Mouse (Mus musculus): Measurements from ENCODE around the gene Tuba1a.
"Not testable (repeated sequence)": the region's sequence is repeated elsewhere in the genome, so short reads cannot be mapped to it uniquely, and the experiment has no call there.

The Tuba1a gene

DNA sequence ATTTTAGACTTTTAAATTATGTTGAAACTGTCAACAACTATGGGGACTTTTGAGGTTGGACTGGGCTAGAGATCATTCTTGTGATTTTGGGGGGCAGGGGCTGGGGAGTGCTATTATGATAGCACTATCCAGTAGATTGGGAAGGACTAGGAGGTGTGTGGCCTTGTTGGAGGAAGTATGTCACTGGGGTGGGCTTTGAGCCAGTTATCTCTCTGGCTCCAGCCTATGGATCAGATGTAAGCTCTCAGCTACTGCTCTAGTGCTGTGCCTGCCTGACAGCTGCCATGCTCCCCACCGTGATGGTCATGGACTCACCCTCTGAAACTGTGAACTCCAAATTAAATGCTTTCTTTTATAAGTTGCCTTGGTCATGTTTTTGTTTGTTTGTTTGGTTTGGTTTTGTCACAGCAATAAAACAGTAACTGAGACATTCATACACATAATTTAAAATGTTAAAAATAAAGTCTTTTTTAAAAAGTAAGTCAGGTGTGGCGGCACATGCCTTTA is 30.4 kb downstream of the Tuba1a start:
- no peak for DNase-seq

DNA sequence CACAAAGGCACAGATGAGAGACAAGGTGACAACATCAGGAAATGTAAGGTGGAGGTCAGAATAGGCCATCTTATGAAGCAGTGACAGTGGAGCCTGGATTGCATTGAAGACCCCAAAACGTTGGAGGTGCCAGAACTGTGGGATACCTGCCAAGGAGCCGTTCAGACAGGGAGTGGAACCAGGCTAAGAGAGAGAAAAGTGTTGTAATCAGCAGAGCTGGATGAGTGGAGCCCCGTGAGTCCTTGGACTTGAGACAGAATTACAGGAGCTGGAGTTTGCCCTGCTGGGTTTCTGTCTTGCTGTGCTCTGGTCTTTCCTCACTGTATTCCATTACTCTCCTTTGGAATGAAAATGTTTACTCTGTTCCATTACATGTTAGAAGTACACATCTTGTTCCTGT is 30.9 kb downstream of the Tuba1a start:
- DNase-seq = no peak

DNA sequence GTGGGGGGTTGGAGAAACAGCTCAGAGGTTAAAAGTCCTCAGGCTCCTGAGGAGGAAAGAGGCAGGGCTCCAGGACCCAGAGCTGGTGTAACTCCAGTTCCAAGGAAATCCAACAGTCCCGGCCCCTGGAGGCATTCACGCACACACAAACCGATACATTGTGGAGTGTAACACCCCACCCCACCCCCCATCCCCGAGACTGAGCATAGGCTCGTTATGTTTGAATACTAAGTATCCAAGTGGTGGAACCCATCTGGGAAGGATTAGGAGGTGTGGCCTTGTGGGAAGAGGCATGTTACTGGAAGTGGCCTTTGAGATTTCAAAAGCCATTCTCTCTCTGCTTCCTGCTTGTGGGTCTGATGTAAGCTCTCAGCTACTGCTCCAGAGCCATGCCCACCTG is 32.0 kb downstream of the Tuba1a start:
- no peak for DNase-seq

DNA sequence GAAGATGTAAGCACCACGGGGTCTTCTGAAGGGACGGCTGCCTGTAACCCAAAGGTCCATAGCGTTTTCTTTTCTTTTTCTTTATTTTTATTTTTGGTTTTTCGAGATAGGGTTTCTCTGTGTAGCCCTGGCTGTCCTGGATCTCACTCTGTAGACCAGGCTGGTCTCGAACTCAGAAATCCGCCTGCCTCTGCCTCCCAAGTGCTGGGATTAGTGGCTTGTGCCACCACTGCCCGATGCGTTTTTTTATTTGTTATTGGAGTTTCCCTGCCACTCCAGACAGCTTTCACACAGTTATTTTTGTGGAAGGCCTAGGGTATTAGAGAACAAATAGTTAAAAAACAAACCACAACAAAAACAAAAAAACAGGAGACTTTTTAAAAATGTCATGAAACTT is 35.0 kb downstream of the Tuba1a start:
- not testable (repeated sequence) for DNase-seq

DNA sequence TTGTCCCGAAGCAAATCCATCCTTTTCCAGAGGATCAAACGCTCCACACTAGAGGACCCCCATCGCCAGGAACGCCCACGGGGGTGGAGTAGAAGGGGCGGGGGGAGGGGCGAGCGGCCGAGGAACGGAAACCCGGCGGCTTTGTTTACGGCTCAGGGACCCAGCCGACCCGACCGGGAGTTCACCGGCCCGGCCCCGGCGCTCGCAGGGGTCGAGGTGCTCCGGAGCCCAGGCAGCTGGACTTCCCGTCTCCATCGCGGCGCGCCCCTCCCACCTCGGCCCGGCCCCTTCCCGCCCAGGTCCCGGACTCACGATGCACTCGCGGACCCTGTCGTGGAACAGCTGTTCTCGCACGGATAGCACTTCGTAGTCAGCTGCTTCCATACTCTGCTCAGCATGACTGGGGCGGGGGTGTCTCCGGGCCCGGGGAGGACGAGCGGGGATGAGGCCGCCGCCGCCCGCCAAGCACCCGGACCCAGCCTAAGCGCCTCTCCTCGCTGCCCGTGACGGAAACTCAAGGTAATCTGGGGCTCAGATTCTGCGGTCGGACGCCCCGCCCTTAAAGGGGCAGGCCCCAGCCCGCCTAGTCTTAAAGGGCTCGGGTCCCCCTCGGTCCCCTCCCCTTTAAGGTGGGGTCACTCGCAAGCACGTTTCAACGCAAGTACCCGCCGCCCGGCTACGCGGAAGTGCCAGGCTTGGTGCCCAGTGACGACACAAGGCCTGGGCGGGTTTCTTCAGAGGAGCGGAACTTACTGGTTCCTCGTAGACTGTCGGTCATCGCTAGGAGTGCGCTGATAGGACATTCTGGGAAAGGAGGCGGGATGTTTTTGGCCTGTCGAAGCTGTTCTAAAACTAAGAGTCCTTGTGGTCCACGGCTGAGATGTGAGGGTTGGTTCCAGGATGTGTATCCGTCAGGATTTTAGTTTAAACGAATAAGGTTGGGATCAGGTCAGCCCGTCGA is 35.7 kb downstream of the Tuba1a start, which contains the start of gene Lmbr1l:
Lmbr1l (minus strand) TSS at position 694 of the 961 bp plus-strand sequence.
- DNase-seq = peak; percentile 99

DNA sequence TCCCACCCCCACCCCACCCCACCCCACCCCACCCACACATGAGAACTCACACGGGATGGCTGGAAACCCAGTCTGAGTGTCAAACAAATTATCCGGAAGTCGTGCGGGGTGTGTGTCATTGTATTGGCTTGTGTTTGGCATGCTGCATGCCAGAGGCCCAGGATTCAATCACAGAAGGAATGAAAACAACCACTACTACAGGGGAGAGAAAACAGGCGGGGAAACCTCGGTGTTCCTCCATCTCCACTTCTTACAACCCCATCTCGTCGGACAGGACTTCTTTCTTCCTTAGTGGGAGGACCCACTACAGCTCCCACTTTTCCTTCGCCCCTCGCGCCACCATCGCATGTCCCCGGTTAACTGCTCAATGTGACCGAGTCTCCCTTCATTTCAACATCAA is 36.4 kb downstream of the Tuba1a start:
- DNase-seq = no peak

DNA sequence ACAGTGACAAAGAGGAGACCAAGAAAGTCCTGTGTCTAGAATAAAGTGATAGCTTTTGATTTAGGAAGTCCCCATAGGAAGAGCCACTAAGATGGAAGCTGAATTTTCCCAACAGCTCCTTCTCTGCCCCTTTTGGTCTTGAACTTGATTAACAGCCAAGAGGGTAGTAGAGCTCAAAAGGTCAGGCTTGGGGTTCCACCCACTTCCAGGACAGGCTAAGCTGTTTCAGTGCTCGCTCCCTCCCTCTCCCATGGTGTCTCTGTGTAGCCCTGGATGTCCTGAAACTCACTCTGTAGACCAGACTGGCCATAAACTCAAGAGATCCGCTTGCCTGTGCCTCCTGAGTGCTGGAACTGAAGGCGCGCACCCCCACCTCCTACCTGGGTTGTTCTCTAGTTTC is 37.5 kb downstream of the Tuba1a start:
- DNase-seq = no peak

DNA sequence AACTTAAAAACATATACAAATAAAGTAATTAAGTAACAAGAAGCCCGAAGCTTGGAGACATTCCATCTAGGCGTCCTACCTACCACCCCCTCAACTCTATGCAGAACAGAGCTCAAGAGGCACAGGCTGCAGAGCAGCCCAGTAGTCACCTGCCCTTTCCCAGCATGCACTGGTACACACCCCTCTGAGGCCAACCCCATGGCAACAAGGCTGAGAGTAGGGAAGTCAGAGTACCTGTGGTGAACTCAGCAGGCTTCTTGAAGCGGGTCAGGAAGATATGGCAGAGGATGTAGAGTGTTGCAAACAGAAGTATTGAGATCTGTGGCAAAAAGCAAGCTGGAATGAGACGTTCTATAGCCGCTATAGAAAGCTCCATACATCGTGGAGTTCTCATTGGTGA is 38.6 kb downstream of the Tuba1a start:
- DNase-seq = no peak

DNA sequence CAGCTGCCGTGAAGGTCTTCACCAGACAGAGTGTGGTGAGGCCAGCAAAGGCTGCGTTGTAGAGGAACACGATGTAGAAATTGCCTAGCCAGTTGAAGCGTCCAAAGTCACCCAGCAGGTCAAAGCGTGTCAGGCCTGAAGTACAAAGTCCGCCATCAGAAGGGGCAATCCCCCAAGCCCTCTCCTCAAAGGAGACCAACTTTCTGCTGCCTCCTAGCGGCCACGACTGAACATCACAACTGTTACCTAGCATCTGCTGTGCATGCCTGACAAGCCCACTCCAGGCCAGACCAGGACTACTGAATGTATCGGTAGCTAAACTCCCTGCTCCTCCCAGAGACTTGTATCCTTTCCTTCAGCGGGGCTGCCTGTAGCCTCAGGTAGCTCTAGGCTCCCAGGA is 48.8 kb downstream of the Tuba1a start:
- peak; percentile 49 for DNase-seq

DNA sequence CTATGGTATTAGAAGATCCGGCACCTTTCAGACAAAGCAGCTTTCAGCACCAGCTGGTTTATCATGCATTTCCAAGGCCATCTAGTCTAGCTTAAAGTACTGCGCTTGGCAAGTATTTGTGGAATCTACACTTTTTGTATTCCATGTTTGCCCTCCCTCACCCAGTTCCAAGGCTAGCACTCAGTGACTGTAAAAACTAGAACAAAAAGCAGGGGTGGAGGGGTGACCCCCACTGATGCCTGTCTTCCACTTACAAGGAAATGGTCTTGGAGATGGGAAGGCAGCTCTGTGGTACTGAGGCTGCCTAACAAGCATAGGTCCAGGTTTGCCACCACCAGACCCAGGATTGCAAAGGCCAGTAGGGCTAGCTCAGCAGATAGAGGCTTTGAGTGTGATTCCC is 50.9 kb downstream of the Tuba1a start:
- DNase-seq = no peak

DNA sequence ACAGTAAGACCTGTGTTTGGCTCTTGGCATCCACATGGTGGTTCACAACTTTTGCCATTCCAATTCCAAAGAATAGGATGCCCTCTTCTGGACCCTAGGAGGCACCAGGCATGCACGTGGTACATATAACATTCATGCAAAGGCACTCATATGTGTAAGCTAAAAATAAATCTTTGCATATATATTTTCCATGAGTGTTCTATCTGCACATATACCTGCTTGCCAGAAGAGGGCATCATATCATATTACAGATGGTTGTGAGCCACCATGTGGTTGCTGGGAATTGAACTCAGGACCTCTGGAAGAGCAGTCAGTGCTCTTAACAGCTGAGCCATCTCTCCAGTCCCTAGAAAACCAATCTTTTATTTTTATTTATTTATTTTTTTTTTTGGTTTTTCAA is 52.0 kb downstream of the Tuba1a start:
- DNase-seq = no peak
